Mouse (Mus musculus) cerebellum, adult 2 months (tissue): ENCODE data around the gene Fan1.

ENCODE experiments used
- CTCF ChIP-seq: fragments of 200-500 bp; IDR thresholded peaks from 2 replicates; pipeline ENCODE4 v1.5.1; 2011; ENCODE audit warnings: low read depth, mild to moderate bottlenecking, control low read depth, low read length, moderate library complexity, borderline replicate concordance; ENCODE audit not compliant: insufficient read depth
- POLR2A ChIP-seq: fragments of 200-500 bp; IDR thresholded peaks from 2 replicates; pipeline ENCODE4 v1.6.1; 2011; ENCODE audit warnings: low read length, control low read depth, borderline replicate concordance; ENCODE audit not compliant: insufficient read depth

GRCm38 (mm10) chr7:64392819-64393151 lies 18.9 kb upstream of the Fan1 start:
- TF ChIP-seq CTCF (no peak), POLR2A (no peak)
